Mouse (Mus musculus) right cerebral cortex, postnatal 10 days (tissue): Measurements from ENCODE around the gene Prkar1b.

ENCODE experiments used
- DNase-seq, 2 experiments: peaks; one replicate each; pipeline ENCODE4 v3.0.0; 2021; ENCODE audit warnings: low spot score in 2 of 2

Prkar1b gene

DNA sequence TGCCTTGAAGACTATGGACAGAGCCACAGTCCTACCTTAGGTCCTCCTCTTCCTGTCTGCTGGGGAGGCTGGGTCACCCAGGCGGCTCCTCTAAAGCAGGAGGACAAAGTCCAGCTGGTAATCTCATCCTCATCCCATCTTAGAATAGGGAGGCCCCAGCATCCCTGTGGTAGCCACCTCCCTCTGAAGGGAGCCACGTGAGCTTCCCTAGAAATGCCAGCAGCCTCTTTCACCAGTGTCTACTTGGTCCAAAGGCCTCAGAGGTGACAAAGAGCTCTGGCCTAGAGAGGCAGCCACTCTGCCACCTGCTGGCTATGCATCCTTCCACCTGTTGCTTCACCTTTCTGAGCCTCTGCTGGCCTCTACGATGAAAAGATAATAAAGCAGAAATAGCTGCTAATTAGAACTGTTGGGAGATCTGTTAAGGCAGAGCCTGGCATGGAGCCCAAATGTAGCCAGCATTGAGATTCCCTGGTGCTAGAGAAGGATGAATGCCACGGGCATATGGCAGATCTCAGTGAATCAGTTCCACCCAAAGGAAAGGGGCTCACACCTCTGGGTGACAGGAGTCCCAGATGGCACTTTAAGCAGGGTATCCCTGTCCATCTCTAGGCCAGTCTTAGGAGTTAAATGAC lies 142.5 kb downstream of the Prkar1b start:
- DNase-seq = no peak

GRCm38 (mm10) chr5:139004588-139004987 lies 145.2 kb downstream of the Prkar1b start:
- DNase-seq = no peak

DNA sequence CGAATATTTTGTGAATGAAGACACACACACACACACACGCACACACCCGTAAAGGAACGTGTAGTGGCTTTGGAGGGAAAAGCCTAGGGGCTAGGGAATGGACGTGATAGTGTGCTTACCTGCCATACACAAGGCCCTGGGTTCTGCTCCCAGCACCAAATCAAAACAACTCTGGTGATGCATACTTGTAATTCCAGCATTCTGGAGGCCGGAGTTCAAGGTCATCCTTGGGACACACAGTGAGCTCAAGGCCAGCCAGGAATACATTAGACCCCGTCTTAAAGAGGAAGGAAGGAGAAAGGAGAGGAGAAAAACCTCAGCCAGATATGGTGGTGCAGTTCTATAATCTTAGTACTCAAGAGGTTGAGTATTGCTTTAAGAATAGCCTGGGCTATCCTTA lies 150.1 kb downstream of the Prkar1b start:
- no peak for DNase-seq

DNA sequence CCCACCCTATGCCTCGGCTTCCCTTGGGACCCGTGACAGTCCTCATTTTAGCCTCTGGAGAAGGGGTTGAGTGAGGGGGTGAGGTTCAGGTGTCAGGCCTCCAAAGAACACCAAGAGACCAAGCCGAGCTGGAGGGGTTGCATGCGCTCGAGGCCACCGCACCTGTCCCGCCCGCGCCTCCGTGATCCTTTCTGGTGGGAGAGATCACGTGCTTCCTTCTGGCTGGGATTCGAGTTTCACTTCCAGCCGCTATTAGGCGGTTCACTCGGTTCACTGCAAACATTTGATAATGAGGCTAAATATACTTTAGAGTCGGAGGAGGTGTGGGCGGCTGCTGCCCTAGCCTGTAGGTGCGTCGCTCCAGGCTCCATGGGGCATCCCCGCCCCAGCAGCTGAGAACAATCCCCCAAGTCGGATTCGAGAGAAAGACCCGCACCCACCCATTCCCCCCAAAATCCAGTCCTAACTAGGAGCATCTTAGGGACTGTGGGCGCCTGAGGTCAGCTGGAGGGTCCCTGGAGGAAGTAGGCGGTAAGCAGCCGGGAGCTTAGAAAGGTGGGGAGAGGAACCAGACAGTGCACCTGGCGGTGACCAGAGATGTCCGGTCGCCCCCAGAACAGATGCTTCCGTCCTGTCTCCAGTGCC lies 151.7 kb downstream of the Prkar1b start:
- DNase-seq = peak; percentile 57 to 65

- DNase-seq = peak; percentile 79 to 81
These were observed 152.5 kb downstream of the Prkar1b start, which contains the start of gene Pdgfa for GRCm38 (mm10) chr5:138997171-138997788. Pdgfa (minus strand) TSS chr5:138997370.

GRCm38 (mm10) chr5:138996322-138997073 lies 153.3 kb downstream of the Prkar1b start:
- peak; percentile 71 to 72 for DNase-seq

DNA sequence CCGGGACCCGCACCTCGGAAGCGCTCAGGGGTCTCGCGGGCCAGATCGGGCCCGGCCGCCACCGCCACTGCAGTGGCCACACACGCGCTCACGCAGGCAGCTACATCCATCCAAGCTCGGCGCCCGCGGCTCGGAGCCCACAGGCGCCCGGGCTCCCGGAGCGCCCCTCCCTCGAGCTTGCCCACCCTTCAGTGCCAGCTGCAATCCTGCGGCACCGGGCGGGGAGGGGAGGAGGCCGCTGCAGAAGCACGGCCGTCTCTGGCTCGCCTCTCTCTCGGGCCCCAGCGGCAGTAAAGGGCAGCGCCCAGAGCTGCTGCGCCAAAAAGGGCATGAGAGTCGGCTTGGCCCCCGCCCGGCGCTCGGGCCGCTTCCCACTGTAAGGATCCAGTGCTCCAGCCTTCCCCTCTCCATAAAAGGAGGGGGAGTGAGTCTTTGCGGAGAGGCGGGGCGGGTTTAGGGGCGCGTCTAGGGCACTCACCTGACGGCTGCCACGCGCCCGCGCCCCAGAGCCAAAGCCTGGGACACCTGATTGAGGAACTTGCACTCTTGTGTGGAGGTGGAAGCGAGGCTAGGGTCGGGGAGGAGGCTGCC lies 154.0 kb downstream of the Prkar1b start:
- DNase-seq = peak; percentile 79 to 83

DNA sequence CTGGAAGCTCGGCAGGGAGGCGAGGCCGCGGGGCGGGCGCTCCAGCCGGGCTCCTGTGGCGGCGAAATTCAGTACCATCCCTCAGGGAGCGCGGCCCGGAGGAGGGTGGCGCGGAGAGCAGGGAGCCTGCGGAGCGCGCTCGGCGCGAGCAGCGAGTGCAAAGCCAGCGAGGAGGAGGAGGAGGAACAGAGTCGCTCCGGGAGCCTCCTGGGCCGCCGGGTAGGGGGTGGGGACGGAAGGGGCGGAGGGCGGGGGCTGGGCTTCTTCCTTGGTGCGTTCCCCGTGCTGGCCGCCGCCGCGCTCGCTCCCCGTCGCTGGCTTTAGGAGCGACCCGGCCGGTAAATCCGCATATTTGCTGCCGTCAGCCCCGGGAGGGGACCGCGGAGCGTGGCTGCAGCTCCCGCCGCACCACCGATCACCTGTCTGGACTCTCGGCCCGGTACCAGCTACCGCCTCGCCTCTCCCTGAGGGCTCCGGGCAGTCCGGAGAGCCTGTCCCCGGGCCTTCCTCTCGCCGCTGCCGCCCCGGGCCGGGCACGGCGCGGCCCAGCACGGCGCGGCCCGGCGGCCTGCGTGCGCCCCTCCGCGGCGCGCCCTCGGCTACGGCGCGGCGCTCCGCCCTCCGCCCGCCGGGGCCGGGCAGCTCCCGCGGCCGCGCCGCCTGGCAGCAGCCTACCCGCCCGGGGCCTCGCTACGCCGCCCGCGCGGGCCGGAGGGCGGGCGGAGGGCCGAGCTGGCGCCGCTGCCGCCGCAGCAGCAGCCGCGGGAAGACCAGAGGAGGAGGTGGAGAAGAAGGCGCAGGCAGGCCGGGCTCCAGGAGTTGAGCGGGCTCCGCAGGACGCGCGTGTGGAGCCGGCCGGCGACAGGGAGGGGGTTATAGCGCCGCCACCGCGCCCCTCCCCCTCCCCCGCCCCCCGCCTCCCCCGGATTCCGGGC lies 154.7 kb downstream of the Prkar1b start:
- DNase-seq = peak; percentile 83 to 84

- DNase-seq = peak; percentile 49 to 50
These were observed 155.6 kb downstream of the Prkar1b start for GRCm38 (mm10) chr5:138994108-138994785.

DNA sequence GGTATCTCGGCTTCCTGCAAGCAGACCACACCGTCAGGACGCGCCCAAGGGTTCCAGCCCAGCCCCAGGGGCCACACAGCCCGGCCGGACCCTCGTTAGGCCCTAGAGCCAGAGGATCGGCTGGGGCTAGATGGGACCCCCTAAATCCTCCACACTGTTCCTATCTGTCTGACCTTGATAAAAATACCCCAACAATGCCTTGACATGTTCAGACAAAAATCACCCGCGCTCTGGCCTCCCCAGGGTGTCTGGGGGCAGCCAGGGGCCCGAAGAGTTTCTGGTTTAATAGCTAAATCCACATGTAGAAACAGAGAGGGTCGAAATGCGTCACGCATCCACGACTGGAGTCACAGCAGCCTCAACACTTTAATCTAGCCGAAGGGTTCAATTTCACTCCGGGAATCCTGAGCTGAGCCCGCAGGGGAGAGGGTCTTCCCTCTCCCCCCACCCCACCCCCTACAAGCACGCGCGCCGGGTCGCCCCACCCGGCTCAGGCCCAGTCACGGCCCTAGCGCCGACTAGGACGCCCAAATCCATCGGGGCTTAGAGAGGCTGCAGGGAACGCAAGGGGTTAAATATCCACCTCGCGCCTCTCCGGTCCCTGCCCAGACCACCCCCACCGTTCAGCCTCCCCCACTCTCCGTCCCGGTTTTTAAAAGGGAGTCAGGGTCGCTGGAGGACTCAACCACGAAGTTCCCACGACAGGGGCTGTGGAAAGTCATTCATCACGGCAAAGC lies 156.3 kb downstream of the Prkar1b start:
- no peak for DNase-seq

DNA sequence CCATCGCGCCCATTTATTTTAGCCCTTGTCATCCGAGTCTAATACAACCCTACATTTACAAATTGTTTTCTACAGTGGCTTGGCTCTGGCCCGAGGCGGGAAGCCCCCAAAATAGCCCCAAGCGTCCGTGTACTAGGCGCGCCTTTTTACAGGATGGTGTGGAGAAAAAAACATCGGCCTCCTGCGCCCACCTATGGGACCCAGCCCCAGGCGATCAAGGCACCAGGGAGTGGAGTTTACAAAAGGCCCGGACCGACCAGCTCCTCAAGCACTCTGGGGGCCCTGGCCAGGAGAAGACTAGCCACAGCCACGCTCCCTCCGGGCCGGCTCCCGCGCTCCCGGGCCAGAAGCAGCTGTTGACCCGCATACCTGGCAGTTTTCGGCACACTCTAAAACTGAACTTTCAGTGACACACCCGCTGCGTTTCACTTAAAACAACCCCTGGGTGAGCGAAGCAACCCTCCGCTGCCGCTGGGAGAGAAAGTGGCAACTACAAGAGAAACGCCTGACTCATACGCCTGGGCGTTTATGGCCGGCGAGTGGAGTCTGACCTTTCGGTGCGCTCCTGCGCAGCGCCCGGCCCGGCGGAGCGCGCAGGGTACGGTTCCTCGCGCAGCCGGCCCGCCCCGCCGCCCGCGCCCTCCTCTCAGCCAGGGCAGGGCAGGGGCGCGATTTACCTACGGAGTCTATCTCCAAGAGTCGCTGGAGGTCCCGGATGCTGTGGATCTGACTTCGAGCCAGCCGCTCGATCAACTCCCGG lies 157.0 kb downstream of the Prkar1b start:
- no peak for DNase-seq

GRCm38 (mm10) chr5:138991734-138992133 lies 158.1 kb downstream of the Prkar1b start:
- no peak for DNase-seq

DNA sequence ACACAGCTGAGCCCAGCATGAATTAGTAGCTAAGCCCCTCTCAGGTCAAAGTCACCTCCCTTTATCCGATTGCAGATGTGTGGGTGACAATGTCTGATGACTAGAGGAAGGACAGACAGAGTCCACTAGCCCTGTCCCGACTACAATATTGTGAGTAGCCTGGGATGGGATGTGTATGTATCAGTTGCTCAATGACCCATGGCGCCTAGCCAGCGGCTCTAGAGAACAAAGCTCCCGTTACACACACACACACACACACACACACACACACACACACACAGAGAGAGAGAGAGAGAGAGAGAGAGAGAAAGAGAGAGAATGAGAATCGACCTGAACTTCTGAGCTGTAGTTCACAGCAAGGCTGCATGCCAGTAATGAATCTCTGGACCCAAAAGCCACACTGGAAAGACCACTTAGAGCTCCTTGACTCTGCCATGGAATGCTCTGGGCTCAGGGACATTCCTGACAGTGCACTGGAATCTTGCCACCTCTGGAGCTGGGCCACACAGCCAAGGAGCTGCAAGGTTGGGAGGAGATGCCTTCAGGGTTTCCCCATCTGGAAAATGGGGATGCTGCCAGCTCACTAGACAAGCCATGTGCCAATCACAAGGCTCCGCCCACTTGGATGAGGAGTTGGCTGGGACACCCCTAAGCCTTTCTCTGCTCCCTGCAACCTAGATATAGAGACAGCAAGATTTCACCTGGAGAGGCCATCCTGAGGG lies 159.0 kb downstream of the Prkar1b start:
- no peak for DNase-seq

GRCm38 (mm10) chr5:138989567-138989966 lies 160.2 kb downstream of the Prkar1b start:
- DNase-seq = no peak

DNA sequence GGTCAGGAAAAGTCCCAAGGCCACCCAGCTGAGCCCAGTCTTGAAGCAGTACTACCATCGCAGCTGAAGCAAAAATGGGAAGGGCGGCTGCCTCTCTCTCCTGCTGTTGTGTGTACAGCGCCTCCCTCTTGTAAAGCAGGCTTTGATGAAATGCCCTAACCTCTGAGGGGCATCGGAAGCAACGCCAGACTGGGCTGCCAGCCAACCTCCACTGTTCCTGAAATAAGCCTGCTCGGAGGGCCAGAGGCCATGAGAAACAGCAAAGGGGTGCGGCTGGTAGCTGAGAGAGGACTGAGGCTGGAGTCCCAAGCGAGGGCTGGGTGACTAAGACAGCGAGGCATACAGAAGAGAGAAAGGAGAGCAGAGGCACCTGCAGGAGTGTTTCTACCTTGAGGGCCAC lies 161.0 kb downstream of the Prkar1b start:
- DNase-seq = peak in 1 of 2 experiments; percentile 57

DNA sequence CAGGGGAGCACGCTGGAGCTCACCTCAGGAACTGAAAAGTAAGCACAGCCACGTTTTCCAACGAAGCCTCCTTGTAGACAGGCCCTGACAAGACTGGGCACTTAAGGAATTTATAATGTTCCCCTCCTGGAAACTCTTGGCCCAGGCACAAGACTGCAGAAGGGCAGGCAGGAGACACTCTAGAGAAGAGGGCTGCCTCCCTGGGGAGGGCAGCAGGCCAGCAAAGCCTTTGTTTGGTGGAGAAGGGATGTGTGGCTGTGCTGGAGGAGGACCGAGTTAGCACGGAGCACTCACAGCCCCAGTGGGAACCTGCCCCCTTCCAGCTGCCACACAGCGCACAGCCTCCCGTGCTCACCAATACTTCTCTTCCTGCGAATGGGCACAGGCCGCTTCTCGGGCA lies 161.8 kb downstream of the Prkar1b start:
- DNase-seq = no peak

DNA sequence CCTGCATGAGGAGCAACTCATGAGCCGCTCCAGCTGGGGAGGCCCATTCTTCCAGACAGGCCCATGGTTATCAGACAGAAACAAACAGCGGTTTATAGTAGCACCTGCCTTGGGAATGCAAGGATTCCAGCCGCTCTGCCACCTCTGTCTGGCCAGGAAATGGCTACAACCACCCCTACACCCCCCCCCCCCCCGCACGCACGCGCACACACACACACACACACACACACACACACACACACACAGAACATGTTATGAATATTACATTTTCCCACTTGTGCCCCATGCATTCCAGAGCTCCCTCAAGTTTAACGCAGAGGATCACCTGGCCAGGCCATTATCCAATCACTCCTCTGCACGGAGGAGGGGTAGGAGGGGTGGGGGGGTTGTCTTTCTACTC lies 167.9 kb downstream of the Prkar1b start:
- no peak for DNase-seq

- DNase-seq = no peak
These were observed 169.2 kb downstream of the Prkar1b start for GRCm38 (mm10) chr5:138980608-138981007.
